Mouse (Mus musculus) splenic B cell, adult 2 months (primary cell): ENCODE data around the gene Dusp19.

Experiments
- DNase-seq: peaks from one replicate; pipeline ENCODE4 v3.0.0-alpha.2; 2011; ENCODE audit warnings: low read depth, low spot score
- H3K27me3 ChIP-seq: 2 replicates; pipeline ENCODE4 v1.6.1; 2012; ENCODE audit warnings: mild to moderate bottlenecking, low read length, moderate library complexity, mixed read lengths; ENCODE audit not compliant: control insufficient read depth, poor library complexity, insufficient read depth, severe bottlenecking
- H3K36me3 ChIP-seq: 2 replicates; pipeline ENCODE4 v1.6.1; 2012; ENCODE audit warnings: mild to moderate bottlenecking, low read length, moderate library complexity, mixed read lengths; ENCODE audit not compliant: control insufficient read depth, poor library complexity, insufficient read depth, severe bottlenecking

The Dusp19 gene

GRCm38 (mm10) chr2:80603771-80604426, 12.9 kb upstream of the Dusp19 start:
- no peak for DNase-seq
- H3K27me3 ChIP-seq = no peaks in the 10 kb centered on the region
- no peaks in the 10 kb centered on the region for H3K36me3 ChIP-seq

GRCm38 (mm10) chr2:80612286-80612685, 4.6 kb upstream of the Dusp19 start:
- peaks cover 2% of the 10 kb centered on the region; the same call in 1 of the 2 replicates for H3K36me3 ChIP-seq
- no peaks in the 10 kb centered on the region; the same call in 1 of the 2 replicates for H3K27me3 ChIP-seq
- DNase-seq = no peak

GRCm38 (mm10) chr2:80612796-80613195, 4.0 kb upstream of the Dusp19 start:
- no peak for DNase-seq
- no peaks in the 10 kb centered on the region; the same call in 1 of the 2 replicates for H3K27me3 ChIP-seq
- H3K36me3 ChIP-seq = peaks cover 2% of the 10 kb centered on the region; the same call in 1 of the 2 replicates

- no peak for DNase-seq
- Histone ChIP-seq H3K36me3 (peaks cover 3% of the 10 kb centered on the region; the same call in 1 of the 2 replicates), H3K27me3 (no peaks in the 10 kb centered on the region)
Measured at GRCm38 (mm10) chr2:80618991-80619390, 2.1 kb downstream of the Dusp19 start.

- no peak for DNase-seq
- no peaks in the 10 kb centered on the region for H3K27me3 ChIP-seq
- 0 out of 2 replicates have a peak, but pooled peaks cover 1% of the 10 kb centered on the region for H3K36me3 ChIP-seq
Measured at GRCm38 (mm10) chr2:80621921-80622320, 5.1 kb downstream of the Dusp19 start.

GRCm38 (mm10) chr2:80624523-80624922, 7.7 kb downstream of the Dusp19 start:
- H3K27me3 ChIP-seq = no peaks in the 10 kb centered on the region
- H3K36me3 ChIP-seq = 0 out of 2 replicates have a peak, but pooled peaks cover 1% of the 10 kb centered on the region
- DNase-seq = no peak

- DNase-seq = no peak
- no peaks in the 10 kb centered on the region for H3K36me3 ChIP-seq
Measured at GRCm38 (mm10) chr2:80632336-80633026, 15.6 kb downstream of the Dusp19 start.

GRCm38 (mm10) chr2:80638364-80639241, 21.8 kb downstream of the Dusp19 start:
- H3K27me3 ChIP-seq = no peaks in the 10 kb centered on the region
- H3K36me3 ChIP-seq = no peaks in the 10 kb centered on the region
- peak; percentile 92 for DNase-seq

More at GRCm38 (mm10) chr2:80632336-80633026, 15.6 kb downstream of the Dusp19 start:
- no peaks in the 10 kb centered on the region for H3K27me3 ChIP-seq

- Histone ChIP-seq H3K36me3 (peaks cover 5% of the 10 kb centered on the region; the same call in 1 of the 2 replicates), H3K27me3 (no peaks in the 10 kb centered on the region)
- no peak for DNase-seq
Measured at GRCm38 (mm10) chr2:80639398-80639797, 22.6 kb downstream of the Dusp19 start.

- peaks cover 5% of the 10 kb centered on the region; the same call in 1 of the 2 replicates for H3K36me3 ChIP-seq
- no peak for DNase-seq
Measured at GRCm38 (mm10) chr2:80639864-80640263, 23.0 kb downstream of the Dusp19 start.

GRCm38 (mm10) chr2:80661414-80661813, 44.6 kb downstream of the Dusp19 start:
- Histone ChIP-seq H3K27me3 (no peaks in the 10 kb centered on the region), H3K36me3 (peaks cover 7% of the 10 kb centered on the region; the same call in 1 of the 2 replicates)
- DNase-seq = no peak

More at GRCm38 (mm10) chr2:80639864-80640263, 23.0 kb downstream of the Dusp19 start:
- H3K27me3 ChIP-seq = no peaks in the 10 kb centered on the region

- Histone ChIP-seq H3K36me3 (peaks cover 4% of the 10 kb centered on the region; the same call in 1 of the 2 replicates), H3K27me3 (no peaks in the 10 kb centered on the region)
- DNase-seq = no peak
Measured at GRCm38 (mm10) chr2:80662682-80663081, 45.8 kb downstream of the Dusp19 start.

GRCm38 (mm10) chr2:80667396-80667964, 50.6 kb downstream of the Dusp19 start:
- DNase-seq = no peak
- Histone ChIP-seq H3K27me3 (no peaks in the 10 kb centered on the region), H3K36me3 (no peaks in the 10 kb centered on the region; the same call in 1 of the 2 replicates)
